ENCODE assay signal across 8 mouse cellular contexts in the genomic region with DNA sequence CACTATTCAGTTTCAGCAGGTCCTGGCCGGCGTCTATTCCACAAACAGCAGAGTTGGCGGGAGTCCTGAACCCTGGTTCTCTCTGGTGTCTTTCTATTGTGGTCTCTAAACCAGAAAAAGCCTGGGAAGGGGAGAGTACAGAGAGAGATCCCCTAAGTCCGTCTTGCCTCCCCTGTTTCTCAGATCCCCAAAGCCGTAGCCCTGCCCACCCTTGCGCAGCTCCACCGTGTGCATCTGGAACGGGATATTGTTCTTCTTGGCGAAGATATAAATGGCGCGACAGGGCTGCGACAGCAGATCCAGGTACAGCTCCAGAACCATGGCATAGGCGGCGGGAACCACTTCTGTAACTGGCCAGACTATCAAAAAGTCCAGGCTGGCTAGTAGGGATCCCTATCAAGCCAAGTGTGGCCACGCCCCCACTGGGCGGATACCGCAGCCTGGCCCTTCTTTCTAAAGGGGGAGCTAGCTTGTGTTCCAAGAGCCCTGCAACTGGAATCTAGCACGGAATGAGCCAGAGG. TPM values are rescaled to one million over a fixed set of nuclear protein-coding genes. Genes with fewer than 3 reads are reported as not detected.
DNase-seq lines count a peak whose midpoint lies in the region; ATAC-seq and TF ChIP-seq lines count a peak whose summit lies in the region.

Gene Gstt1, minus strand, starts transcription at position 409 of the 521 bp plus-strand sequence.

- DNase-seq in right cerebral cortex, adult 18-20 months = peak; percentile 20
- DNase-seq in right cerebral cortex, postnatal 36 days (ENCODE audit: low spot score in 2 of 2) = no peak
- peak; percentile 68 to 69 for DNase-seq in cerebellum, postnatal 14 days
- peak; percentile 64 for DNase-seq in gastrocnemius, postnatal 25 days
- peak; percentile 48 for DNase-seq in hindbrain, postnatal 0 days (ENCODE audit: low spot score)
- DNase-seq in limb, embryonic 10.5 days (ENCODE audit: low spot score) = peak; percentile 43
- peak; percentile 35 for DNase-seq in mesoderm, embryonic 11.5 days (ENCODE audit: low read depth, low spot score)
- peak; percentile 27 for DNase-seq in splenic B cell, adult 2 months (ENCODE audit: low read depth, low spot score)

- WGBS in hindbrain, postnatal 0 days = under 1% methylated on average over 18 of the region's 18 CpGs
- WGBS in limb, embryonic 10.5 days = 3% methylated on average over 18 of the region's 18 CpGs

- TF ChIP-seq CTCF in hindbrain, postnatal 0 days (IDR thresholded peaks at IDR 0.05; ENCODE audit: low read depth) = no peak

- H3K27me3 ChIP-seq in hindbrain, postnatal 0 days (ENCODE audit: insufficient read depth, low read length) = no peaks in the 10 kb centered on the region
- H3K27me3 ChIP-seq in limb, embryonic 10.5 days (ENCODE audit: low read depth, poor library complexity, severe bottlenecking) = peaks cover 24% of the 10 kb centered on the region
- no peaks in the 10 kb centered on the region for H3K27me3 ChIP-seq in splenic B cell, adult 2 months (ENCODE audit: control insufficient read depth, insufficient read depth, low read length, poor library complexity, severe bottlenecking)

- ATAC-seq in hindbrain, postnatal 0 days = peak; percentile 55

- peak within 1 kb of the TSS; percentile 47 for H3K9ac ChIP-seq in hindbrain, postnatal 0 days (replicated peaks; ENCODE audit: low read length)

- H3K4me1 ChIP-seq in hindbrain, postnatal 0 days (ENCODE audit: insufficient read depth, low read length) = no peaks in the 10 kb centered on the region
- peaks cover 29% of the 10 kb centered on the region for H3K4me1 ChIP-seq in limb, embryonic 10.5 days

- H3K4me2 ChIP-seq in hindbrain, postnatal 0 days (ENCODE audit: low read depth, low read length) = peak within 1 kb of the TSS; percentile 82

- H3K4me3 ChIP-seq in hindbrain, postnatal 0 days (ENCODE audit: low read length) = peak within 1 kb of the TSS; percentile 38
- H3K4me3 ChIP-seq in limb, embryonic 10.5 days = peak within 1 kb of the TSS; percentile 52

- no peaks in the 10 kb centered on the region for H3K9me3 ChIP-seq in hindbrain, postnatal 0 days (ENCODE audit: low read length)
- H3K9me3 ChIP-seq in limb, embryonic 10.5 days (replicated peaks) = no peaks in the 10 kb centered on the region

- H3K27ac ChIP-seq in hindbrain, postnatal 0 days = peak within 1 kb of the TSS; percentile 41; the same call in 1 of the 2 replicates
- peak within 1 kb of the TSS; percentile 39; the same call in 1 of the 2 replicates for H3K27ac ChIP-seq in limb, embryonic 10.5 days

- H3K36me3 ChIP-seq in hindbrain, postnatal 0 days (ENCODE audit: insufficient read depth, low read length) = no peaks in the 10 kb centered on the region
- no peaks in the 10 kb centered on the region for H3K36me3 ChIP-seq in limb, embryonic 10.5 days
- no peaks in the 10 kb centered on the region for H3K36me3 ChIP-seq in splenic B cell, adult 2 months (ENCODE audit: control insufficient read depth, insufficient read depth, low read length, poor library complexity, severe bottlenecking)

RNA-seq across cellular contexts. Expression of gene Gstt1, which starts in this region (rescaled TPM):
- total RNA-seq in gastrocnemius, postnatal 25 days (2021) = 1 to 10 TPM; 5.5 to 6.2 TPM
- total RNA-seq in hindbrain, postnatal 0 days (2014; rRNA removed) = 38.1 and 39.3 TPM in 2 replicates
- polyA plus RNA-seq in hindbrain, postnatal 0 days (2015; fragmentation: Nextera tagmentation; extraction: Ambion mirVana) = 20.8 and 24.4 TPM in 2 replicates
- 1.7 and 3.8 TPM in 2 replicates for polyA plus RNA-seq in limb, embryonic 10.5 days (2016; fragmentation: Nextera tagmentation; extraction: Ambion mirVana)

Comparison
In these comparisons a context has a peak if more than half of its experiments do, and no peak if none do; other contexts are left out.
1. DNase-seq: peak in right cerebral cortex, adult 18-20 months (single experiment), cerebellum, postnatal 14 days (2 of 2), gastrocnemius, postnatal 25 days (single experiment), hindbrain, postnatal 0 days (single experiment), limb, embryonic 10.5 days (single experiment), mesoderm, embryonic 11.5 days (single experiment) and splenic B cell, adult 2 months (single experiment); none in right cerebral cortex, postnatal 36 days (0 of 2).